Mouse (Mus musculus): Measurements from ENCODE around the gene Wfdc13.

Wfdc13 gene

DNA sequence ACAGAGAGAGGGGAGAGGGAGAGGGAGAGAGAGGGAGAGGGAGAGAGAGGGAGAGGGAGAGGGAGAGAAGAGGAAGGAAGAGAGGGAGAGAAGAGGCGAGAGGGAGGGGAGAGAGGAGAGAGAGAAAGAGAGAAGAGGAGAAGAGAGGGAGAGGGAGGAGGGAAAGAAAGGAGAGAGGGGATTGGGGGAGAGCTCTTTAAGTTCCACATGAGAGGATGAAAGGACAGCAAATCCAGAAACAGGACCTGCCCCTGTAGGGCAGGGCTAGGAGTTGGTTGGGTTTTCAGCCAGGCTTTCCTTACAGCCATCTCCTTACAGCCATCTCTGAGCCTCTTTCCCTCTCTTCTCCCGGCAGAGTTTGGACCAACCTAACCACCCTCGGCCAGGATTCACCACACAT is at the start of gene Wfdc13:
Gene Wfdc13 (plus strand): TSS at position 301 of the 400 bp plus-strand sequence.
- no peak for DNase-seq (ENCODE audit: low spot score in 2 of 2)

DNA sequence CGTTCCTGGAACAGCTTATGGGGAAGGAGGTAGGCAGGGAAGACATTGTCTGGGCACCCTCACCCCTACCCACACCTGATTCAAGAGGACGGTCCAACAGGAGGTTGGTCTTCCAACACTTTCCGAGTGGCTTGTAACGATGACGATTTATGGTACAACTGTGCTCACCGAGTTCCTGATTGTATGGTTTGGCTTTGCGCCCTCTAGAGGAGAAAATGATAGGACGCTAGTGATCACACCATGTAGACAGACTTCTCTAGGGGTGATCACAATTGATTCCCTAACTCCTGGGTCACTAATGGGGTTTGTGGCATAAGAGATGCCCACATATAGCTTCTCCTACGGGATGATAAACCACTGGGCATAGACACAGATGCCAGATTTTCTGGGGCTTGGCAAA is 49.6 kb upstream of the Wfdc13 start:
- no peak for DNase-seq (ENCODE audit: low spot score in 2 of 2)

DNA sequence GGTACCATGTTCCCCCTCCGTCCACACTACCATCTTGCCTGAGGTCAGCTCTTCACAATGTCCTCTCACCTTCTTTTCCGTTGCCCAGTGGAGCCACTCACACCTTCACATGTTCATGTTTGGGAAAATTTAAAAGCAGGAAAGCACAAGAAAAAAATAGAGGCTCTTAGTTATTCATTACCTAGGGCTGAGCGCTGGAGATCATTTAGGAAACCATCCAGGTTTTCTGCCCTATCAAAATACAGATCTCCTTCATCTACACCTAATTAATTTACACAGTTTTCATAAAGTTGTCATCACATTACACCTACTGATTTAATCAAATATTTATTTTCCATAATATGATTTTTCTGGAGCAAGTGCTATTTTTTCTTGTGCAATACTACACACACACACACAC is 46.2 kb upstream of the Wfdc13 start, which contains the start of gene Wfdc16:
Gene Wfdc16 (minus strand): TSS at position 101 of the 400 bp plus-strand sequence.
- DNase-seq (ENCODE audit: low spot score in 2 of 2): no peak

DNA sequence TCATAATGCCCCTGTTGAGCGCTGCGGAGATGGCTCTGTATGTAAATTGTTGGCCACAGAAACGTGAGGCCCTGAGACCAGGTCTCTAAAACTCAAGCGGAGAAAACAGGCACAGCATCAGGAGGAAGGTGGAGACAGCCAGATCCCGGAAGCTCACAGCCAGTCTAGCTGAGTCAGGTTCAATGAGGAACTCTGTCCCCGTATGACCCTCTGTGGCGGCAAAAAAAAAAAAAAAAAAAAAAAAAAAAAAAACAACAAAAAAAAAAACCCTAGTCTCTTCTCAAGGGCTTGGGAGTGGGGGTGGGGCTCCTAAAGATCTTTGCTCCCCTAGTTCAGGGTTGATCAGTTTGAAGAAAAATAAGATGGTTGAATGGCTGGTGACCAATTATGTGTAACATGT is 43.8 kb upstream of the Wfdc13 start:
- DNase-seq (ENCODE audit: low spot score in 2 of 2): no peak

DNA sequence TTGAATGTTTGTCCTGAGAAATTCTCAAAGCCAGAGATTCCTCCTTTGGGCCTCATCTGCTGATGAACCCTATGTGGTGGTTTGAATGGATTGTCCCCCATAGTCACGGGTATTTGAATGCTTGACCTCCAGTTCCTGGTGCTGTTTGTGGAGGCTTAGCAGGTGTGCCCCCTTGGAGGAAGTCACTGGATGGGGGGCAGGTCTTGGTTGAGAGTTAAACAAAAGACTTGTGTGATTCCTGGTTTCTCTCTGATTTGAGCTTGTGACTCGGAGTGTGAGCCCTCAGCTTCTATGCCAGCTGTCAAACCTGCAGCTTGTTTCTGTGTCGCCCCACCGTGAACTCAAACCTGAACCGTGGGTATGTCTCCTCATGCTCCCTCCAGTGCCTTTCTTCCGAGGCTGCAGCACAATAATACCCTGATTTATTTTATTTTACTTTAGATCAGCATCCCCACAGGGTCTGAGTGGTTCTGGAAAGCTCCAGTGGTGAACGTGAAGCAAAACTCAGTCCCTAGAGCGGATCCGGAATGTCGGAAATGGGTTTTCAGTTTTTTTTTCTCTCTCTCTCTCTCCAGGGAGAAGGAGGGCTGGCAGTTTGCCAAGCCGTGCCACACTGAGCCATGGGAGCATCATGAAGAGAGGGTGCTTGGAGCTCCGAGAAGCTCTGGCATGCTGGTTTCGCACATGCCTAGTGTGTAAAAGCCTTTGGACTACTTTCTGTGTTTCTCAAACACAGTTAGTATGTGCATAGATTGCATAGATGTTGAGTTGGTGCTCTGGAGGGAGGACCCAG is 42.8 kb upstream of the Wfdc13 start:
- DNase-seq (ENCODE audit: low spot score in 2 of 2): no peak

DNA sequence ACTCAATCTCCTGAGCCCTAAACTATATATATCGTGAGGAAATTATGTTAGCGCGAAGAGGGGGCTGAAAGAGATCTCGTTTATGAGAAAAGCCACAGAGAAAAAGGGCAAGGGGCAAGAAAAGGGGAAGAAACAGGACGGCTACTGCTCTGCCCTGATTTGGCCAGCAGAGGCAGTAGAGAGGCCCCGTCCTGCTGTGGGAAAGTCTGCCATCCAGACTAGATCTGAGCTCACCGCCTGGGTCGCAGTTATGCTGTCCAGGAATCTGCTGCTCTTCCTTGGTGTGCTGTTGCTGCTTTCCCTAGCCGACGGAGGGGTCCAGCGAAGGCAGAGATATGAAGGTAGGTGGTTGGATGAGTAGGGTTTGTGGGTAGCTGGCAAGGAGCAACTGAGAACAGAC is 29.0 kb upstream of the Wfdc13 start, which contains the start of gene Wfdc10:
Gene Wfdc10 (plus strand): TSS at position 189 of the 400 bp plus-strand sequence.
- peak; percentile 19 to 50 for DNase-seq (ENCODE audit: low spot score in 2 of 2)

DNA sequence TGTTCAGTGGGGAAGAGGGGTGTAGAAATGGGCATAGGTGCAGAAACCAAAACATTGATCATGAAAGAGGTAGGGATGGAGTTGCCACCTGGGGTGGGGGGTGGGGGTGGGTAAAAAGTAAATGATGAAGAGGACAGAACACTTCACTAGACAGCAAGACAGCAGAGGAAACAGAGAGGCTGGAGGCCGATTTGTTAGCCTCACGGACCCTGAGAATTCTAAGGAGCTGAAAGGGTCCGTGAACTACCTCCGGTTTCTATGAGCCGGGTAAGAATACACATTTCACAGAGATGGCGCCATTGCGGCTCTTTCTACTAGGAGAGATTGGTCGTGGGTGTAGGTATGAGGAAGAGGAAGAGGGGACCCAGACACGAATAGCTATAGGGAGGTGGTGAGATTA is 28.4 kb upstream of the Wfdc13 start, which contains the start of gene Wfdc9:
Gene Wfdc9 (minus strand): TSS at position 101 of the 400 bp plus-strand sequence.
- DNase-seq (ENCODE audit: low spot score in 2 of 2): no peak

DNA sequence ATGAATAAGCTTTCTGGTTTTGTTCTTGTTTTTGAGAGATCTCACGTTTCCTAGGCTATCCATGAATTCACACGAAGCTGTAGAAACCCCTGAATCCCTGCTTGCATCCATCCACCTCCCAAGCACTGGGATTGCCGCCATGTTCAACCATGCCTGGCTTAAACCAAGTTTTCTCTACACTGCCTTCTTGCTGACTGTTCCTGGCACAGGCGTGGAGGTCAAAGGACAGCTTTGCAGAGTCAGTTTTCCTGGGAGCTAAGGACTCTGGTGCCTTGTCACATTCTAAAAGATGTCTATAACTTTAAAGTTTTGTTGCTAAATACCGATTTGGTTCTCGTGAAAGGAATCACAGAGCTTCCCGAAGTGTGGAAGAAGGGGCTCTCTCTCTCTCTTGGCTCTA is 20.1 kb upstream of the Wfdc13 start:
- DNase-seq (ENCODE audit: low spot score in 2 of 2): no peak

DNA sequence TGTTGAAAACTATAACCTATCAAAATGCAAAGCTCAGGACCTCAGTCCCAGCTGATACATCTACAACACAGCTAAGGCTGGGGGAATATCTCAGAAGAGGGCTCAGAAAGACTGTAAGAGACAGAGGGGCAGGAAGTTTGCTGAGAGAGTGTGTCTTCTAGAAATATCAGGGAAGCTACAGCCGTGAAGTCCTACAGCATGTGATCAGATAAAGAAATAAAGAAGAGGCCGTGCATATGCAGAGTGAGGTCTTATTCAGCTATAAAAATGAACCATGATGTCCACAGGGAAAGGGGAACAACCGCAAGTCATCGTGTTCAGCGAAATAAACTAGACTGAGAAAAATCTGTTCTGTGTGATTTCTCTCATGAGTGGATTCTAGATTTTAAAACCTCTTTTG is 14.6 kb upstream of the Wfdc13 start:
- no peak for DNase-seq (ENCODE audit: low spot score in 2 of 2)

DNA sequence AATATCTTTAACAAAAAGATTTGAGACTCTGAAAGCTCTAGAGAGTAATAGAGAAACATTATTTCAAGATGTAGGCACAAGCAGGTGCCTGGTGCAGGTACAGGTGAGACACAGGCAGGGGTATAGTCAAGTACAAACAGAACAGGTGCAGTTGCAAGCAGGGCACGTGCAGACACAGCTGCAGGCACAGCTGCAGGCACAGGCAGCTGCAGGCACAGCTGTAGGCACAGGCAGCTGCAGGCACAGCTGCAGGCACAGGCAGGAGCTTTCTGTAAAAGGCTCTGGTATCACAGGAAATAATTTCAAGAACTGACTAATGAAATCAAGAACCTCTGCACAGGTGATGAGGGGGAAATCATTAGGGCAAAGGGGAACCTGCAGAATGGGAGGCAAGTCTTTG is 14.0 kb upstream of the Wfdc13 start:
- DNase-seq (ENCODE audit: low spot score in 2 of 2): no peak

DNA sequence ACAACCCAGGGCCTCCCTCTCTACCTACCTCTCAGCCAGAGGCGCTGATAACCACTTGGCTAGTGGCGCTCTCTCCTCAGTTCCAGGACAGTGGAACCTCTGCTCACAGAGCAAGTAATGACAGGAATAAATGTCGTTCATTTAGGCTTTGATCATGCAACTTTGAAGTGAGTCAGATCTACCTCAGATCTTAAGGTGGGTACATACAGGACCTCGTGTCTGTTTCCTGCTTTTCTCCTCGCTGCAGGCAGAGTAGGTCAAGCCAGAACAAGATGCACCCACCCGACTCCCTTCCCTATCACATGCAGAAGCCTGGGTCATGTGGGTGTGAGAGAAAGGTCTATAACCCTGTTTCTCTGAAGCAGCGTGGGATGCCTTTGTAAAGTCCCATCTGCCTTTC is 10.9 kb upstream of the Wfdc13 start, which contains the start of gene Wfdc11:
Gene Wfdc11 (minus strand): TSS at position 101 of the 400 bp plus-strand sequence.
- DNase-seq (ENCODE audit: low spot score in 2 of 2): no peak

DNA sequence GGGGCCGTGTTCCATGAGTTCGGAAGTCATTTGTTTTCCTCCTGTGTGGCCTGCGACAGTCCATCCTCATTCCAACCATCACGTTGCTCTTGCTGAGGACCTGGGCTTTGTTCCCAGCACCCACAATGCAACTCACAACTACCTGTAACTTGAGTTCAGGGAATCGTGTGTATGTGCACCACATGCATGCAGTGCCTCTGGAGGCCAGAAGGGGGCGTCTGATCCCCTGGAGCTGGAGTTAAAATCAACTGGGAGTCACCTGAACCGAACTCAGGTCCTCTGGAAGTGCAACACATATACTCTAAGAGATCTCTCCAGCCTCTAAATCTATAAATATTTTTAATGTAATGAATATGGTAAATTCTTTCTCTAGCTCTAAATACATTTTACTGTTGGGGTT is 8.8 kb upstream of the Wfdc13 start:
- no peak for DNase-seq (ENCODE audit: low spot score in 2 of 2)

DNA sequence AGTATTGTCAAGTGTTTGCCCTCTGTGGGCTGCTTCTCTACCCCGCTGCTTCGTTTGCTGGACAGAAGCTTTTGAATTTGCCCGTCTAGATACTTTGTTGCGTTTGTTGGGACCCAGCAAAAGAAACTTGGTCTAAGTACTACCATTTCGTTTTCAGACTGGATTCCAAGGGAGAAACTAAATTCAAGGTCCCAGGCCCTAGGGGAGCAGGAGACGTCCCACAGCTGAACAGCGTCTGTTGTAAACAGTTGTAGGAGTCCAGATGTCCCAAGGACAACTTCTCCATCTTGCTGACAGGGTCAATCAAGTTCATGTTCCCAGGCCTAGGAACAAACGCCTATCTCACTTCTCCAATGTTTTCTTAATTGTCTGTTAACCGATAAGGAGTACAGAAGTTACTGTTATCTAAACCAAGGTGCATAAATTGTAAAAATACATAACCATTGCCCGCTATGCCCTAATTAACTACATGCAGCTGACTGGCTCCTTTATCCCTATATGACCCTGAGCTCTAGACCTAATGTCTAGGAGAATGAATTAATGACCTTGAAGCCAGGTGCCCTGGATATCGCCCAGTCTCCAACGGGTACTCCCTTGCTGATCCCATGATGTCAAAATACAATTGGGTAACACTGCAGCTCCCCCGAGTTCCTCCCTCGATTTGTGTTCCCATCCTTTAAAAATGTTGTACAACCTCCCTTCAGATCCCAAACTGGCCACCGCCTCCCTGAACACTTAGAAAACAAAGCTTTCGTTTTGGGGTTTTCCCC is 7.8 kb upstream of the Wfdc13 start:
- no peak for DNase-seq (ENCODE audit: low spot score in 2 of 2)

DNA sequence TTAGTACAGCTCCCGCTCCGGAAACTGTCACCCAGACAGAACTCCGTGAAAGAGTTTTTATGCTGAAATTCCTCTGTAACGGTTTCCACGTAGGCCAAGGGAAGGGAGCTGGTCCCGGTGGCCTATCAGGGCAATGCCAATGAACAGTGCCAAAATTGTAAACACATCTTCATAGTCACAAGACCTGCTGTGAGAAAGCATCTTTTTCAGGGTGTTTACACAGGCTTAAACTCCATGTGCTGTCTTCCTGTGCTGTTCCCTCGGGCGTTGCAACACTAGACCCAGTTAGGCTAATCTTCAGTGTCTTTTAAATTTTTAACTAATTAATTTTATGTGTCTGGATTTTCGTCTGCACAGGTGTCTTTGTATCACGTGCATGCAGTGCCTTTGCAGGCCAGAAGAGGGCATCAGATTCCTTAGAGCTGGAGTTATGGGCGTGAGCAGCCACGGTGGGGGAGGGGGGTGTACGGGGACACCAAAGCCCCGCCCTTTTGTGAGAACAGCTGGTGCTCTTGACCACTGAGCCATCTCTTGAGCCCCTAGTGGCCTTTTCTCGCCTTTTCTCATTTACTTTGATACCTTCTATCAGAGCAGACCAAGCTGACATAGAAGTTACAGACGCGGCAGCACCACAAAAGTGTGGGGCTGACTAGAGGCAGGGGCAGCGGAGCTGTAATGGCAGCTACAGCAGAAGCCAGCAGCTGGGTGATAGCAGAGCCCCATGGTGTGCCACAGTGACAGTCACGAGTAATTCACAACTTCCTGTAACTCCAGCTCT is 5.9 kb upstream of the Wfdc13 start:
- peak; percentile 72 to 76 for DNase-seq (ENCODE audit: low spot score in 2 of 2)

DNA sequence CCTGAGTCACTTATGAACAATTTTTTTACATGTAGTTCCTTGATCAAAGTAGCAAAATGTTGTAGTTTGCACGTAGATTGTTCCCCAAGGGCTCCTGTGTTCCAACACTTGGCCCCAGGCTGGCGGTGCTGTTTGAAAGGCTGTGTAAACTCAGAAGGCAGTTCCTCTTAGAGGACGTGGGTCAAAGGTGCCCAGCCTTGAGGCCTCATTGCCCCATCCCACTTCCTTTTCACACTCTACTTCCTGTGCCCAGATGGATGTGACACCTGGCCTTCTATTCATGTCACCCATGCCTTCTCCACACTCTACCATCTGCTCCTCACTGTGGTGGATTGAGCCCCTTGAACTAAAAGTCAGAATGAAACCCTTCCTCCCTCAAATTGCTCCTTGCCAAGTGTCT is 5.0 kb upstream of the Wfdc13 start:
- DNase-seq (ENCODE audit: low spot score in 2 of 2): peak; percentile 35 to 59

DNA sequence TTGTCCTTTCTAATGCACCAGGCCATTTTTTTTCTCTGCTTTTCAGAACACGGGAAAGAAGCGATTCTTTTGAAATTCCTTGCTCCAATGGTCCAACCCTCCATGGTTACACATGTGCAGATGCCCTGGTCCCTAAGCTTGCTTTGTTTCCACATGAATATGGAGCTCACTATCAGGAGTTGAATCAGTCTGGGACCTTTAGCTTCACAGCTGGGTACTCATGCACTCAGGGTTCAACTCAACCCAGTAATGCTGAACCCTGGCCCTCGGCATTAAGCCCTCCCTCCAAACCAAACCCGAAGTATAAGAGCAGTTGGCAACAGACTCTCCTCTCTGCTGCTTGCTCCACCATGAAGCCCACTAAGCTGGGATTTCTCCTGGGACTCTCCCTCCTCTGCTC is 13.3 kb downstream of the Wfdc13 start, which contains the start of gene Spint4:
Gene Spint4 (plus strand): TSS at position 301 of the 400 bp plus-strand sequence.
- DNase-seq (ENCODE audit: low spot score in 2 of 2): no peak

DNA sequence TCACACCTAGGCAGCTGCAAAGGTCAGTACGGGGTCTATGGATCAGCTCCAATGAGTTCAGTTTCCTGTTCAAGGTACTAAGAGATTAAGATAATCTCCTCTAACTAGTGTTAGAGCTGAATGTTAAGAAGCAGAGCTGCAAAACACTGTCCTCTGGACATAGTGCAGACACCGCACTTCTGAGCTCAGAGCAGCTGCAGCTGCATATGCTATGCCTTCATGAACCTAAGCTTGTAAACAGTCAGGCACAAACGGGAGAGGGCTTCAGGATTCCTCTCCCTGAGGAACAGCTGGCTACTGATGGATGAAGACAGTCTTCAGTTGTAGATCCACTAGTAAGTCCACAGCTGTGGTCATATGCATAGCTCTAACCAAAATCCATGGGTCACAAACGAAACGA is 16.1 kb downstream of the Wfdc13 start:
- no peak for DNase-seq (ENCODE audit: low spot score in 2 of 2)

DNA sequence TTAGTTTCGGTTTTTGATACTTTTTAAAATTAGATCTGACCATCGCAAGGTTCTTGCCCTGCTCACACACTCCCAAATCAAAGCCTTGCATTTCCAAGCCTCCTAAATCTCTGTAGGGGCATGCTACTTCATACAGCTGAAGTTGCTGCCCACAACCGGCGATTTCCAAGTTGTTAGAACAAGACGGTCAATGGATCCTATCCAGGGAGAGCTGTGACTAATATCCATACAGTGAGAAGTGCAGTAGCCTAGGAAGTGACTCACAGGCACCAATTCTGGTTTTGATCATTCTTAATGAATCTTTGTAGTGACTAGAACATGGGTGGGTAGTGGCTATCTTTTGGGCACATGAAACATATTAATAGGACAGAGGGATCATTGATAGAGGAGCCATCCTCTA is 16.9 kb downstream of the Wfdc13 start:
- DNase-seq (ENCODE audit: low spot score in 2 of 2): no peak

DNA sequence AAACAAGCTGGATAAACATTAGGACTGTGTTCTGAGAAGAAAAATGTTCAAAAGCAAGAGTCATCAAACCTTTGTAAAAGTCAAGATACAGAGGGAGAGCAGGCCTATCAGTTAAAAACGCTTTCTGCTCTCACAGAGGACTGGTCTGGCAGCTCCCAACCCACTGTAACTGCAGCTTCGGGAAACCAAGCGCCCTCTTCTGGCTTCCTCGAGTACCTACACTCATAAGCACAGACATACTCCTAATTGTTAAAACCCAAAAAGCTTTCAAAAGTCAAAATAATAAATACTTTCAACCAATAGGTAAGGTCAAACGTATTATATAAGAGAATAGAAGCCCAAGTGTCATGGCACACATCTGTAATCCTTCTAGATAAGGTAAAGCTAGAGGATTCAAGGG is 19.3 kb downstream of the Wfdc13 start:
- DNase-seq (ENCODE audit: low spot score in 2 of 2): no peak

DNA sequence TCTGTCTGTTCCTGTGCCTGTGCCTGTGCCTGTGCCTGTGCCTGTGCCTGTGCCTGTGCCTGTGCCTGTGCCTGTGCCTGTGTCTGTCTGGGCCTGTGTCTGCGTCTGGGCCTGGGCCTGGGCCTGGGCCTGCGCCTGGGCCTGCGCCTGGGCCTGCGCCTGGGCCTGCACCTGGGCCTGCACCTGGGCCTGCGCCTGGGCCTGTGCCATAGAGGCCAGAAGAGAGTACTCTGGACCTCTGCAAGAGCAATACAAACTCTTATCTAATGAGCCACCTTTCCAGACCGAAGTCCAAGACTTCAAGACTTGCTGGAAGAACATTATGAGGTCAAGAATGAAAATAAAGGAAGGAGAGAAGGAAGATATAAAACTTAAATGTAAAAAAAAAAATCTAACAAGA is 20.4 kb downstream of the Wfdc13 start:
- no peak for DNase-seq (ENCODE audit: low spot score in 2 of 2)

DNA sequence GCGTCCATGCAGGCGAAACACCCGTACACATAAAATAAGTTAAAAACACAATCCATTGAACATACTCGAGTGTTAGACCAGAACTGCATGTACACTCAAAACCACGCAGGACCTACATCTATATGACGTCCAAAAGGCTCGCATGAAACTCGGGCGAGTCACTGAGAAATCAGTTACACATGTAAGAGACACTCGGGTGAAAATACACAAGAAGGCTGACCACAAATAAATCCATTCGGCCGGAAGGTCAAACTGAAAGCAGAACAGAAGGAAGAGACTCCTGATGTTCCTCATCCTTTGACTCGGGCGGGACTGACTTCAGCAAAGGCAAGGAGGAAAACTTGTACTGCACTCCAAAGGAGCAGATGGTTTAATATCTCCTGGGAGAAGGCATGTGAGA is 21.1 kb downstream of the Wfdc13 start:
- no peak for DNase-seq (ENCODE audit: low spot score in 2 of 2)

DNA sequence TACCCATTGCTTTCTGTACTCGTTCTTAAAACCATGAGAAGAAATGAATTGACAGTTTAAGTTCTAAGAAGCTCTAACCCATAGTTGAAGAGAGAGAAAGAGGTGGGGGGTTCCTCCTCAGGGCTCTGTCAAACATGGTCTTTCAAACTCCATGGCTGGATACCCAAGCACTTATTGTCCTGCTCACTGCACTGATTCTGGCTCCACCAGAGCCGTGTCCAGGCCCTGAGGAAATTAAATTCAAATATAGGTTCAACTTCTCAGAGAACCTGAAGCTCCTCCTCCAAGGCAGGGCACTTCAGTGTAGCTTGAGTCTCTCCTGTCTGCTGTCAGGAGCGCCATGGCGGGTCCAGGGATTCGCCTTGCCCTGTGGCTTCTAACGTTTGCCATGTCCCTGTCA is 30.1 kb downstream of the Wfdc13 start, which contains the start of gene Spint5:
Gene Spint5 (plus strand): TSS at position 301 of the 400 bp plus-strand sequence.
- DNase-seq (ENCODE audit: low spot score in 2 of 2): no peak

Data from natural killer cell, adult 2 months (primary cell).